Mouse (Mus musculus): Measurements from ENCODE around the gene Sirt7. TPM values are rescaled to one million over a fixed set of nuclear protein-coding genes. Genes with fewer than 3 reads are reported as not detected.
A peak's percentile ranks its signal among the peaks of the same experiment; 100 is the strongest.

The Sirt7 gene
- polyA plus RNA-seq, 1 experiment from 2014 or later: 73.1 TPM

- Histone ChIP-seq H3K27ac (ENCODE audit: low read depth, low read length) (peak overlapping the region; percentile 57), H3K27me3 (replicated peaks; ENCODE audit: control insufficient read depth, insufficient read depth, low read length) (no peaks in the 10 kb centered on the region), H3K9ac (ENCODE audit: low read depth, low read length) (no peak overlapping the region), H3K36me3 (ENCODE audit: control insufficient read depth, insufficient read depth) (peaks cover 39% of the 10 kb centered on the region), H3K4me1 (replicated peaks; ENCODE audit: control insufficient read depth, insufficient read depth, low read length) (peaks cover 14% of the 10 kb centered on the region; the same call in 1 of the 2 replicates), H3K9me3 (ENCODE audit: control insufficient read depth) (no peaks in the 10 kb centered on the region), H3K4me3 (ENCODE audit: low read depth, low read length) (no peak overlapping the region), H3K4me2 (replicated peaks; ENCODE audit: low read depth) (peak overlapping the region; percentile 80; the same call in 1 of the 2 replicates)
- TF ChIP-seq CTCF (IDR thresholded peaks at IDR 0.05; ENCODE audit: low read depth): no peak
- no peak for ATAC-seq
- WGBS: 74% methylated on average over 2 of the region's 2 CpGs
These were observed 50.0 kb downstream of the Sirt7 start for GRCm38 (mm10) chr11:120575046-120575445.

GRCm38 (mm10) chr11:120574278-120574600 is 50.8 kb downstream of the Sirt7 start:
- ATAC-seq: no peak
- peak overlapping the region; percentile 92 for H3K4me3 ChIP-seq (ENCODE audit: low read depth, low read length)

GRCm38 (mm10) chr11:120573585-120574277 is 51.3 kb downstream of the Sirt7 start:
- Histone ChIP-seq H3K27me3 (replicated peaks; ENCODE audit: control insufficient read depth, insufficient read depth, low read length) (no peaks in the 10 kb centered on the region), H3K36me3 (ENCODE audit: control insufficient read depth, insufficient read depth) (peaks cover 37% of the 10 kb centered on the region), H3K9ac (ENCODE audit: low read depth, low read length) (peak overlapping the region; percentile 81), H3K27ac (ENCODE audit: low read depth, low read length) (peak overlapping the region; percentile 97), H3K4me1 (replicated peaks; ENCODE audit: control insufficient read depth, insufficient read depth, low read length) (peaks cover 10% of the 10 kb centered on the region; the same call in 1 of the 2 replicates), H3K4me2 (replicated peaks; ENCODE audit: low read depth) (peak overlapping the region; percentile 80), H3K9me3 (ENCODE audit: control insufficient read depth) (no peaks in the 10 kb centered on the region), H3K4me3 (ENCODE audit: low read depth, low read length) (peak overlapping the region; percentile 92)
- no peak for ATAC-seq
- no peak for TF ChIP-seq CTCF (IDR thresholded peaks at IDR 0.05; ENCODE audit: low read depth)
- under 1% methylated on average over 23 of the region's 23 CpGs for WGBS

More at GRCm38 (mm10) chr11:120574278-120574600, 50.8 kb downstream of the Sirt7 start:
- no peaks in the 10 kb centered on the region for H3K27me3 ChIP-seq (replicated peaks; ENCODE audit: control insufficient read depth, insufficient read depth, low read length)
- peak overlapping the region; percentile 80 for H3K4me2 ChIP-seq (replicated peaks; ENCODE audit: low read depth)
- H3K27ac ChIP-seq (ENCODE audit: low read depth, low read length): peak overlapping the region; percentile 97
- H3K36me3 ChIP-seq (ENCODE audit: control insufficient read depth, insufficient read depth): peaks cover 39% of the 10 kb centered on the region
- 32% methylated on average over 5 of the region's 5 CpGs for WGBS
- peaks cover 11% of the 10 kb centered on the region; the same call in 1 of the 2 replicates for H3K4me1 ChIP-seq (replicated peaks; ENCODE audit: control insufficient read depth, insufficient read depth, low read length)
- H3K9me3 ChIP-seq (ENCODE audit: control insufficient read depth): no peaks in the 10 kb centered on the region
- no peak for TF ChIP-seq CTCF (IDR thresholded peaks at IDR 0.05; ENCODE audit: low read depth)
- peak overlapping the region; percentile 81; the same call in 1 of the 2 replicates for H3K9ac ChIP-seq (ENCODE audit: low read depth, low read length)

- Histone ChIP-seq H3K4me2 (replicated peaks; ENCODE audit: low read depth) (peak within 1 kb of the TSS; percentile 80), H3K27me3 (replicated peaks; ENCODE audit: control insufficient read depth, insufficient read depth, low read length) (no peaks in the 10 kb centered on the region), H3K36me3 (ENCODE audit: control insufficient read depth, insufficient read depth) (peaks cover 37% of the 10 kb centered on the region), H3K9ac (ENCODE audit: low read depth, low read length) (peak within 1 kb of the TSS; percentile 98), H3K27ac (ENCODE audit: low read depth, low read length) (peak within 1 kb of the TSS; percentile 97), H3K4me1 (replicated peaks; ENCODE audit: control insufficient read depth, insufficient read depth, low read length) (peaks cover 14% of the 10 kb centered on the region; the same call in 1 of the 2 replicates), H3K9me3 (ENCODE audit: control insufficient read depth) (no peaks in the 10 kb centered on the region), H3K4me3 (ENCODE audit: low read depth, low read length) (peak within 1 kb of the TSS; percentile 92)
- peak; percentile 92 for ATAC-seq
- WGBS: under 1% methylated on average over 93 of the region's 94 CpGs
- TF ChIP-seq CTCF (IDR thresholded peaks at IDR 0.05; ENCODE audit: low read depth): no peak
These were observed 52.1 kb downstream of the Sirt7 start, which contains the start of gene P4hb for GRCm38 (mm10) chr11:120572752-120573584. P4hb (minus strand) TSS chr11:120573253.

- H3K27ac ChIP-seq (ENCODE audit: low read depth, low read length): peak overlapping the region; percentile 97
- WGBS: 1% methylated on average over 21 of the region's 24 CpGs
- H3K9ac ChIP-seq (ENCODE audit: low read depth, low read length): peak overlapping the region; percentile 98
- TF ChIP-seq CTCF (IDR thresholded peaks at IDR 0.05; ENCODE audit: low read depth): peak; percentile 16; the same call in 1 of the 2 replicates
- H3K36me3 ChIP-seq (ENCODE audit: control insufficient read depth, insufficient read depth): peaks cover 37% of the 10 kb centered on the region
- peak; percentile 1 for ATAC-seq
- H3K4me1 ChIP-seq (replicated peaks; ENCODE audit: control insufficient read depth, insufficient read depth, low read length): peaks cover 15% of the 10 kb centered on the region; the same call in 1 of the 2 replicates
- no peaks in the 10 kb centered on the region for H3K27me3 ChIP-seq (replicated peaks; ENCODE audit: control insufficient read depth, insufficient read depth, low read length)
- peak overlapping the region; percentile 69 for H3K4me2 ChIP-seq (replicated peaks; ENCODE audit: low read depth)
- peak overlapping the region; percentile 92 for H3K4me3 ChIP-seq (ENCODE audit: low read depth, low read length)
- H3K9me3 ChIP-seq (ENCODE audit: control insufficient read depth): no peaks in the 10 kb centered on the region
These were observed 52.7 kb downstream of the Sirt7 start for GRCm38 (mm10) chr11:120572417-120572751.

Measured in intestine, postnatal 0 days (tissue).